Mouse (Mus musculus) embryo, embryonic 10 days (tissue): ENCODE measurements around the gene Thbs2.

ENCODE experiments used
- DNase-seq: peaks from one replicate; pipeline ENCODE4 v3.0.0-alpha.2; 2015; ENCODE audit warnings: low spot score

Gene Thbs2

DNA sequence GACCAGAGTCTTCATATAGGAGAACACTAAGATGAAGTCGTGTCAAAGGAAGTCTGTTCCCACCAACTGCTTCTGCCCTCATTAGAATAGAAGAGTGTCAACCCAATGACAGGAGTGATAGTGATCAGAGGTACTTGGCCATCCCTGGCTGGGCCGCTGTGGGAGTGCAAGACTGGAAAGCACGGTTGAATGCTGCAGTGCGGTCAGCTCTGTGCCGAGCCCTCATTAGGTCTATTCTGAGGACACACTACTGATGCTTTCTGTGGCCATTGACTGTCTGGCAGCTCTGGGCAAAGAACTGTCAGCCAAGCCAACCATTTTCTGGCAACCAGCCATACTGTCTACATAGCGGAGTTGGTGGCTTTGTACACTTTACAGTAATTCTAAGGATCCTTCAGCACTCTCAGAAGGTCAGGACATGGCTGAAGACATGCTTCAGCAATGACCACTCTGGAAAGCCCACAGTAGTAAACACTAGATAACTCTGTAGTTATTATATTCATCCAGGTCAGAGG, 2.3 kb upstream of the Thbs2 start:
- no peak for DNase-seq

DNA sequence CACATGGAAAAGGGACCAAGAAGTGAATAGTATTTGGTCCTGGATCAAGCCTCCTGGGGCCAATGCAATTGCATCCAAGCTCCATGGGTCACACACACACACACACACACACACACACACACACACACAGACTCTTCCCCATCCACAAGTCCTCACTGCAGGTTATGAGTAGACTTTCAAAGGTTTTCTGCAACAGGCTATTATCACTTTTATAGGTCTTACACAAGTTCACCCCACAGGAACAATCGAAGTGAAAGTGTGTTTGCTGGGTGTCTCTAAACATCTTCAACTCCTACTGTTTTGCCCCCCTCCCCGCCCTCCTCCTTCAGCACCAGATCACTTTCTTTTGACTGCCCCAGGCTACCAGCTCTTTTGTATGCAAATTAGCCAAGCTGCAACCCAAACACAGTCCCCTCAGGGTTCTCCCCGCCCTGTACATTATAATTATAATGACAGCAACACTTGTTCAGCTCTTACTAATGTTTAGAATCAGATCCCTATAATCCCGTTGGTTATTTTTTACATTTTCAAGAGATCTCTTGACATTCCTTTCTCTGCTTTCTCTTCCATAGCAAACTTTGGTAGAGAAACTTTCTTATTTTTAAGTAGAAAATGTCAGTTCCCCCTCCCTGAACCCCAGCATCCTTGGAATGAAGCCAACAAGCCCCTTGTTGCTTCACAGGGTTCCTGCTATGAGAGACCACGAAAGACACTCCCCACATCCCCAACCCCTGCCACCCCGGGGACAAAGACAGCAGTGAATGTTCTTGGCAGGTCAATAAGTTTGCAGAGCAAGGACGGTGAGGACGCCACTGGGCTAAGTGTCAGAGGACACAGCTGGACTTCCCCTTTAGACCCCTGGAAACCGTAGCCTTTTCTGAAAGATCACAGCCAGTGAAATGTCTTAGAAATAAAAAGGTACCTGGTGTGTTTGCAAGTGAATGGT, 714 bp downstream of the Thbs2 start:
- no peak for DNase-seq

DNA sequence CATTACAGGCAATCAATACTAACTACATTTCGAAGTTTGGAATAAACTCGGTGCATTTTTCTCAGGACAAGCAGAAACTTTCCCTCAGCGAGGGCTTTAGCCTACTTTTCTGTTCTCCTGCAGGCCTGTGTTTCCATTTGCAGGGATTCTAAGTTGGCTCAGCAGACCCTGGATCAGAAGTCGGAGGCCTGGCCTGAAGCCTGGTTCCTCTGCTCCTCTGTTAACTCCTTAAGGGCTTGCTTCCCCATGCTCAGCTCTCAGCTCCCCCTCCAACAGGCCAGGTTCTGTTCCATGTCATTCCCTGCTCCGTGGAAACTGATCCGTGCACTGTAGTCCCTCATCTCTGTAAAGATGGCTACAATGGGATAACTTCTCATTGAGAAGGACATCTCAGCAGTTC, 2.1 kb downstream of the Thbs2 start:
- DNase-seq, result no peak

DNA sequence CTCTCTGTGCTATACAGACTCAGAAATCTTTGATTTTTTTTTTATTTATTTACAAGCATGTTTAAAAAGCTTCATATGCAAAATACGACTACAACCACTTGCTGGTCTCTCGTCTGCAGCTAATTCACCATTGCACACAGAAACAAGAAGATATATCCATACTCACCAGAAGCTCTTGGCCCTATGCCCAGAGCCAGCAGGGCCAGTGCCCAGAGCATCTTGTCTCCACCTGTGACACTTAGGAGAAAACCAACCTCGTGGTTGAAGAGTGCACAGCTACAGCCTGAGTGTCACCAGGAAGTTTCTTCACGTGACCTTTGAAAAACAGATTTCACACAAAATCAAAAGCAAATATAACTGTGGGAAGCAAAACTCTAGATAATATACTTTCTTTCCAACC, 2.8 kb downstream of the Thbs2 start:
- no peak for DNase-seq

DNA sequence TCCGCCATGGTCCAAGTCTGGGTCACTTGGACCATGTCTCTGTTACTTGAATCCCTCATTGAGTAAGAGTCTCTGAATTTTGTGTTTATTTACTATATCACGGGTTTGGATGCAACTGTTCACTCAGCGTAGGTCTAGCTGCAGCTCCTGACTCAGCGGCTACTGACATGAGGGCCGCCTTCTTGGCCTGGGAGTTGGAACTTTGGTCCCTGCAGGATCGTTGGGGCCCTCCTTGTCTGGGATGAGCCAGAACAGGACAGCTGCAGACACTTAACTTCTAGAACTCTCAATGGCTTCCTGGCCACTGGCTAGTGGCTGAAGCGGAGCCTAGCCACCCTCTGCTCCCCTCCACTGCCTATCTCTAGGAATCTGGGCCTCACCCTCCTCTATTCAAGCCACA, 11.2 kb downstream of the Thbs2 start:
- DNase-seq, result no peak

DNA sequence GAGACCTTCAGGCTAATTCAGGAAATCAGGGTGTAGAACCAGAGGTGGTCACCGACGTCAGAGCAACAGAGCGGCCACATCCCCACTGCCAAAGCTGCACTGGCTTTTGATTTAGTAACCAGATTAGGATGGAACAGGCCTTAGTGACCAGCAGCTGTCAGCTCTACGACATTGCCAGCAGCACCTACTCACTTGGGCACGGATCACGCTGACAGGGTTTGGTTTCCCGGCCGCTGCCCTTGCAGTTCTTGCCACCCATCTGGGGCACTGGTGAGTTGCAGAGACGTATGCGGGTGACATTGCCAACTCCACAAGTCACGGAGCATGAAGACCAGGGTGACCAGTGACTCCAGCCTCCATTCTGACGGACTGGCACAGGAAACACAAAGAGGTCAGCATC, 13.0 kb downstream of the Thbs2 start:
- DNase-seq, result no peak

DNA sequence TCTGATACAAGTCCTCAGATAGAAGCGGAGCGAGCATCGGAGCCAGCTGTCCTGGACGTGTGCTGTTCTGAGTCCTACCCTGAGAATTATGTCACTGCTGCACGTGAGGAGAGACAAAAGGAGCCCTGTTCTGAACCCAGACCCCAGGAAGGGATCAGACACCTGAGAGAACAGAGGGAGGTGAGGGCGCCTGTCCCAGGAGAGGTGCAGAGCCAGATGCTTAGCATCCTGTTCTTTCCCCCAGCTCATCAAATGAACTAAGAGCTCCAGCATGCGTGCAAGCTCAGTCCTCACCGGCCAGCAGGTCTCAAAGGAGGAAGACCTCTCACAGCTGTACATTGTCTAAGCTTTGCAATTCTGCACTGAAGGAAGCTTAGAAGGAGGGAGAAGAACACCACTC, 16.8 kb downstream of the Thbs2 start:
- no peak for DNase-seq

DNA sequence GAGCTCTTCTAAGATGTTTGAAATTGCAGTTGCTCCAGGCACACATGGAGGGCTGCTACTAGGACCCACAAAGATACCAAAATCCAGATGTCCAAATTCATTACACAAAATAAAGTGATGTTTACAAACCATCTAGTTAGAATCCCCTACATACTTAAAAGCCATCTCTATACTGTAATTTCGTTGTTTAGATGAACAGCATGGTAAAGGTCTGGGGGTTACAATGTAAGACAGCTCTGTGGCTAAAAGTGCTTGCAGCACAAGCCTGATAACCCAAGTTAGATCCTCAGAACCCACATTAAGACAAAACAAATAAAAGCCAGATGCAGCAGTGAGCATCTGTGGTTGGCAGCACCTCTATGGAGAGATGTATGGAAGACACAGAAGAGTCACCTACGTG, 18.5 kb downstream of the Thbs2 start:
- DNase-seq, result no peak

DNA sequence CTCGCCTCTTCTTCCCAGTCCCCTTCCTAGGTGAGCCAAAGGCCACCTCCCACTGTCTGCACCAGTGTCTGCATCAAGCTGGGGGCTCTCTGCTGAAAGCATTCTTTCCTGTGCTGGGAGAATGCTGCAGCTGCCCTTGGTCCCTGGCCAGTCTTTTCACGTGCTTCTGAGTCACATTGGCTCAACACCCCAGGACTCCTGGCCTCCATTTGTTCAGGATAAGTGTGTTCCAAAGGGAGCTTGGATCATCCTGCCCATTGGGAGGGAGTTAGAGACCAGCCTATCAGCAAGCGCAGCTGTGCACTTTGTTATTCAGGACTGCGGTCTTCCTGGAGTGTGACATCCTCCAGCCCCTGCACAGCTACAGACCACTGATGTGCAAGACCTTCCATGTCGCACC, 21.6 kb downstream of the Thbs2 start:
- no peak for DNase-seq

DNA sequence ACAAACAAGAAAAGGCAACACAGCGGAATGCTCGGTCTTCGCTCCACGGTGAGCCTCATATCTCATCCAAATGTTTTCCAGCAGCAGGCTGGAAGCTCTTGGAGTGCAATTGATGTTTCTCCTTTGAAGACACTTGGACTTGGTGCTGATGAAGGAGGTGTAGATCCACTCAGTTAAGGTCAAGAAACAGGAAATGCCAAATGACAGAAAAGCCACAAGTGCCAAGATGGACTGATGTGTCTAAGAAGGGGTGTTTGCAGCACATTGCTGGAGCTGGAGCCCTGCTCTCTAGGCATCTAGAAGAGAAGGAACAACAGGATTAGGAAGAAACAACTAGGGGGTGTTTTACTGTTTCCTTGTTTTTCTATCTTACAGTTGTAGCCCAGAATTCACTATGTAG, 26.8 kb downstream of the Thbs2 start:
- DNase-seq, result no peak

DNA sequence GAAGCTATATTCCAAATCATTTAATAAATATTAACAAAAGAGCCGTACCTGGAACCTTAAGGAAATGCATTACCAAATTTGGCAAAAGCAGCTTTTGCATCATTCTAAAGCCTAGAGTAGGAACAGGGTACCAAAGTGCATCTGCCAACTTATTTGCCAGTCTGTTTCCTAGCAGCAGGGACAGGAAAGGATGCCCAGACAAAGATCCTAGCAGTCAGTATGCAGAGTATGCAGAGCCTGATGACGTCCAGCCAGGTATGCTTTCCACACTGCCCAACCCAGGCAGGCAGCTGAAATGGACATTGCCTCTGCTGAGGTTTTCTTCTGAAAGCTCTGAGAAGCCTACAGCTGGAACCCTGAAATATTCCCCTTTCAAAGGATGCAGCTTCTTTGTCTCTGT, 27.6 kb downstream of the Thbs2 start:
- DNase-seq, result no peak

DNA sequence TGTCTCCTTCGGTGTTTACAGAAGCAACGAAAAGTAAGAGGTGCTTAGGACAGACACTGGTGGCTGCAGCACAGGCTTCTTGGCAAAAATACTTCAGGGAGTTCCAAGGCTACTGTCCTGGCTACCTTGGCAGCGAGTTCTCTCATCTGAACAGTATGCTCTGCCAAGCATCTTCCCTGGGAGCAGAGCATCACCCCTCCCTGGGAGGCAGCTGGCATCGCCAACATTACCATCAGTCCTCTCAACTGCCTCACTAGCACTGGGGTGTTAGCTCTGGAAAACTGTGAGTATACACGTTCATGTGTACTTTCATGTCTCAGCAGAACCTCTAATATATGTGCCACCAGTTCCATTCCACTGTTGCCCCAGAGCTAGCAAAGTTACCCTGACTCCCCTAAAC, 30.7 kb downstream of the Thbs2 start:
- no peak for DNase-seq

DNA sequence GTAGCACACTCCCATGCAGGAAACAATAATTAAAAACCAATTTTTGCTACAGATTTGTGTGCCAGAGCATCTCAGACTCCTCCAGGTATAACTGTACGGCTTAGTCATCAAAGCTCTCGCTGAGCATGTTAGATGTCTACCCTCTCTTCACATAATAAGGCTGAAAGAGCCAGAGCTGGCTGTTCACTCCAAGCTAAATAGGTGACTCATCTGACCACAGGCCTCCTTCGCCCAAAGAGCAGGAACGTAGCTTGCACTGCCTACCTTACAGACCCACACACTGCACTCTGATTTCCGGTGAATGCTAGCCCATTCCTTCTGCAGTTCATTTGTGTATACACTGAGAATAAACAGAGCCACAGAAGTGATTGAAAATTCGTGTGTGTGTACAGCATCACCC, 31.6 kb downstream of the Thbs2 start:
- DNase-seq, result no peak

DNA sequence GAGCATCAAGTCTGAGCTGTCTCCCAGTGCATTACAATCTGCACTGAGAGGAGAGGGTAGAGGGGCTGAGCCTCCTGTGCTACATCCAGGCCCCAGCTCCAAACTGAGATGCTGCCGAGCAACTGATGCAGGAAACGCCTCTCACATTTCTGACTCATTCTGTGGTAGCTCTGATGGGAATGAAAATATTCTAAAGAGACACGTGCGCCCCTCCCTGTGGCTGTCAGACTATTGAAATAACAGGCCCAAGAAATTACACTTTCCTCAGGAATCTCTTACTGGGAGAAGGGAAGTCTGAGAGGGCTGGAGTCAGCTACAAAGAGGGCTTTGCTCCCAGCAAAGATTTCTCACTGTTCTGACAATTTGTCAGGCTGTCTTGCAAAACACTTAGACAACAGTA, 34.3 kb downstream of the Thbs2 start:
- DNase-seq, result no peak

DNA sequence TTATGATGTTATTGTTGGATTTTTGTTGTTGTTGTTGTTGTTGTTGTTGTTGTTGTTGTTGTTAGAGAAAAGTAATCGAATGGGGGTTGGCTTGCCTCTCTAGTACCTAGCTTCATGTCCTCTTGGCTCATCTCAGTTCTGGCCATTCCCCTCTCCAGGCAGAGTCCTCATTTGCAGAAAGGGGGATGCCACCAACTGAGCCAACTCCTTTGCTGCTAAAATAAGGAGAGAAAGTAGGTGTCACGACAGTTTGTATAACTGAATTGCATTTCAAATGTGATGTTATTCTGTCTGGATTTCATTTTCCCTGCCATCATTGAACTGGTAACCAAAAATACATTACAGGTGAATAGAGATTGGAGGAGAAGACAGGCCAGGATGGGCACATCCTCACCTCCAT, 35.9 kb downstream of the Thbs2 start:
- DNase-seq, result no peak

DNA sequence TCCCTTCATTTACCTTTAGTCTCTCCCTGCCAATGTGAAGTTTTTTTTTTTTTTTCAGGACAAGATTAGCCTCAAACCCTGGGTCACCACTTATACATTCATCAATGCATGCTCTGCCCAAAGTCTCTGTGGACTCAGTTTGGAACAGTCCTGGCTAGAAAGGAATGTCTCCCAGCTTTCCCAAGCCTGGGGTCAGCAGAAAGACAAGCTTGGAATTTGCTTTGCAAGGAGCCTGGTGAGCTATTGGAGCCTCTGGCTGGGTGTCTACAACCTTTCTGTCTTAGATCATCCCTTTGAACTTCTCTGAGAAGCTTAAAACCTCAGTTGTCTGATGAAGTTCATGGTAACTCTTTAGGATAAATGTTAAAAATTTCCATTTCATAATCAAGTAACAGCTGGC, 36.9 kb downstream of the Thbs2 start:
- no peak for DNase-seq

DNA sequence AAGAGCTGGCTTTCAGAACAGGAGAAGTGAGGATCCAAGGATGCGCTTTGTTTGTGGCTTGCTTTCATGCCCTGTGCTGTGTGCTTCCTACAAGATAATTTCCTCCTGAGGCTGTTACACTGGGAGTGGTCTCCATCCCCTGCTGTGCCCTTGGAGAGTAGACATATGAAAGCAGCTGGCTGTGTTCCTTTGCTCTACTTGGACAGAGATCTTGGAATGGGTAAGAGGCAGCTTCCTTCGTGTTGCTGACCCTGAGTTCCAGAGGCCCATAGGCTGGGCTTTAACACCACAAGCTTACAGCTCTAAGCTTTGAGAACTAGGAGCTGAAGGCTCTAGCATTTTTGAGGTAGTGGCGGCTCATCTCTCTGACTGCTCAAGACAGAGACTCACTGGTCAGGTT, 39.1 kb downstream of the Thbs2 start:
- DNase-seq, result no peak

DNA sequence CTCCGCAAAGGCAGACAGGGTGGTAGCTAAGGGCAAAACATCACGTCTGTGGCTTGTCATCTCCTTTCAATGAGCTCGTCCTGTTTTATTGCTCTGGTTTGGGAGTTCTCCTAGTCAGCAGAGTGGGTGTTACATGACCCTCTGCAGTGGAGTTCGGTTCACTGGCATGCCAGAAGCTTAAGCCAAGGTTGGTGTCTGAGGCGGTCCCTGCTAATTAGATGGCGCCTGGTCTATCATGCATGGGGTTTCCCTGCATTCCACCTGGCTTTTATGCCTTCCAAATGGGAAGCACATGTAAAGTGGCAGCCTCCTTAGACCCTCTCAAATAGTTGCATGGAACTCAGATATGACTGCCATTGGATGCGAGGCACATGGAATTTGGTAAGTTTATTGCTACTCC, 42.0 kb downstream of the Thbs2 start:
- no peak for DNase-seq

DNA sequence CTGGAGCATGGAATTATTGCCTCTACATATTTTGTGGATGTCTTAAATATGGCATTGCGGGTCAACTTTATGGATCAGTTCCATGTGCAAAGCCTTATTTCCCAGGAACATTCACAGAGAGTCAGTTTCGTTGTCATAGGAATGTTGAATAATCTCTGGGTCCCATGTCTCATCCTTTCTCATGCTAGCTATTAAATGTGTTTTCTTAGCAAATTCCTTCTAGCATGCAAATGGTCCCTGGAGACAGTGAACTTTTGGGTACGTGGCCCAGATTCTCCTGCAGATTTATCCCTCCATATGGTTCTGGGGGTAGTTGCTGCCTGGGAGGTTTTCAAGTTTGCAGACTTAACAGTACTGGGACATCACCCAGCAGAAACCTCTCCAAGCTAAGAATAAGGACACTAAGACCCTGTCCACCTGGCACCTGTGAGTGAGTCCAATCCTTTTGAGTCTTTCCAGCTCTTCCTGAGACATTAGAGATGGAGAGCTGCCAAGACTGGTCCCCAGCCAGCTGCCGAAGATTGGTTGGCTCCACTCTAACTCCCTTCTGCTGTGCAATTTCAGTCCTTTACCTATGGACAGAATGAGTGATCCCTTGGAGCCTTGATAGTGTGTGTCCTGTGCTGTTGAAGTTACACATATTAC, 45.9 kb downstream of the Thbs2 start:
- DNase-seq, result no peak

DNA sequence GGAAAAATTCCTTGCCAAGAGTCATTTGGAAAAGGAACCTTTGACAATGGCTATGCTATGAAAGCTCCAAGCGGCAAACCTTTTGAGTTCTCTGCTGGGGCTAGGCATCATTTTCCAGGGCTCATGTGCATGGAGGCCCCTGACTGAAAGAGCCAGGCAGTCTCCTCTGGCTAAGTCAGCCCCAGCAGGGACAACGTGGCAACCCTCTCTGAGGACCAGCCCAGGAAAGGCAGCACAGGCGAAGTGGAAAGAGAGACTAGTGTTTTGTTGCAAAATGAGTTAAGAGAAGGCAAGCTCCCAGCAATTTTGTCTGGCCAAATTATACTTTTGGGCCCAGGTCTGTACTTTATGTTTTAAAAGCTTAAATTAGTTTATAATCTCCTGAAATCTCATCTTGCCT, 50.0 kb downstream of the Thbs2 start:
- DNase-seq, result no peak

DNA sequence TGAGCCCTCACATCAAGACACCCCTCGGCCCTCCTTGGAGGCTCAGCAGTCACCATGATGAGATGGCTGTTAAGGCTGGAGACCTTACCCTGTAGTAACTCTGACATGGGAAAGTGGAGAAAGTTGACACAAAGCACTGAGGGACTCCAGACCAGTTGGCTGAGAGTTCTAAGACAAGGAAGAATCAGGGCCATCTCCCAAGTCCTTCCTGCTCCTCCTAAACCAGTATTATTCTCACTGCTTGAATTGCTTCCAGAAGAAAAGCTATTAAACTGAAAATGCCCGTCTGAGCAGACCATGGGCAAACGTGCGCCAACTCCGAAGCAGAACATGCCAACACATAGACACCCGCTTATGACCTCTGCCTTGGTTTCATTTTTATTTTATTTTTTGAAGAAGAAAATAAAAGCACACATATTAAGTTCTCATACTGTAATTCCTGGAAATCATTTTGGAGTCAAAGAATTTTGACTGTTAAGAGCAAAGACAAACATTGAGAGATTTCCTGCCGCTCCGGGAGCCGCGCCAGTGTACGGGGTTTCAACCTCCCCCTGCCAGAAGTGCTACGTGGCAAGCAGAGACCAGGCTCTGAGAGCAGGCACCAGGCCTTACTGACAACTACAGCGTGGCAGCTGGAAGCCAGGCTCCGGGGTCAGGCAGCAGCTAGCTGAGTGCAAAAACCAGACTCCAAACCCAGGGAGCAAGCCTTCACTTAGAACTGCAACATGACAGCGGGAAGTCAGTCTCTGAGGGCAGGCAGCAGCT, 53.5 kb downstream of the Thbs2 start:
- DNase-seq, result no peak

DNA sequence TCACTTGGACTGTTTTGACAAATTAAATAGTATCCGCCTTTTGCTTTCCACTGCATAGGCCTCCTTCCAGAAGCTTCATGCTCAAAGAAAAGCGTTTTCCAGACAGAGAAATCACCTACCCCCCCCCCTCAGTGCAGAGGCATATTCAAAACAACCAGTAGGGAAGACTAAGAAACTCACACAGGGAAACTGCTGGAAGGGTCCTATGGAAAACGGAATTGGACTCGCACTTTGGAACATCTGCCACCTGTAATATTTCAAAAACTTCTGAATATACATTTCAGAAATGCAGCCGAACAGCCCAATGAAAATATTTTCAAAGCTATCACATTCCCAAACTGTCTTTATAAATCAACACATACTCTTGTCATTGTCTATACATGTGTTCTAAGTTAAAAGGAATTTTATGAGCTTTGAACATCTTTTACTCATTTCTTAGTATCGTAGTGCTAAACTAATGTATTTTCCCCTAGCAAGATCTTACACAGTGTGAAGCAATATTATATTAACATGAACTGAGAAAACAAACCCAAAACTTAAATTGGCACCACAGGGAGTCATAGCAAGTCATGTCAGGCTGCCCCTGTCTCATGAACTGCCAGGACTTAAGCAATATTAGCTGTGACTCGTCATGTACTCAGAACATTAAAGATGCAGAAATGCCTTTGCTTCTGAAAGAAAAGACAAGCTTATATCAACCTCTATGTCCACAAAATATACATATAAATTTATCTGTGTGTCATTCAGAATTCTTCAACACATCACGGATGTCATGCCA, 58.3 kb downstream of the Thbs2 start:
- DNase-seq, result no peak
